Comparison of ENCODE assay signal across 19 mouse cellular contexts in the genomic region with DNA sequence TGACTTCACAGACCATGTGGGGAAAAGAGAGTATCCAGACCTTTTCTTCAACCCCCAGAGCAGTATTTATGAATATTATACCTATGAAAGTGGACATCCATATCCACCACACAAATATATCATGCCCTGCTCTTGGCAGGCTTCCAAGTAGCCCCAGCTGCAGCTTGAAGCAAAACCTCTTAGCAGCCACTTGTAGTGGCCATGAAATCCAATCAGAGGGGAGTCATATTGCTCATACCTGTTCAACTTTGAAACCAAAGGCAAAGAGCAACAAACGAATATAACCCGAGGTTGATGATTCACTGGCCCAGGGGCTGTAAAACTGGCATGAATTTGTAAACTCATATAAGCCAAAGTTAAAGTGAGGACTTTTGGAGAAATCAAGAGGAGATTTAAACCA.
A peak's percentile ranks its signal among the peaks of the same experiment; 100 is the strongest.
DNase-seq lines count a peak whose midpoint lies in the region; ATAC-seq and TF ChIP-seq lines count a peak whose summit lies in the region.
"Had no signal": no experiment of that assay in that cellular context is flagged by ENCODE, and none has a peak within 500 bp of the region (broad histone marks: within the 10 kb centered on the region; RNA-seq: fewer than 3 reads in every experiment).

No protein-coding gene starts in this region.

- peaks cover 24% of the 10 kb centered on the region for H3K4me1 ChIP-seq in kidney, embryonic 15.5 days
- H3K4me1 ChIP-seq in intestine, postnatal 0 days (replicated peaks; ENCODE audit: control insufficient read depth, insufficient read depth, low read length): no peaks in the 10 kb centered on the region
- H3K4me1 ChIP-seq: embryonic facial prominence, embryonic 12.5 days; forebrain, embryonic 15.5 days; heart, embryonic 15.5 days; hindbrain, embryonic 10.5 days; hindbrain, embryonic 15.5 days had no signal

- ATAC-seq in kidney, embryonic 15.5 days (replicated peaks; ENCODE audit: low FRiP score): no peak
- peak; percentile 83 for ATAC-seq in intestine, postnatal 0 days
- ATAC-seq: forebrain, embryonic 15.5 days had no signal

- DNase-seq in cerebellum, postnatal 10 days: peak; percentile 3 to 9
- no peak for DNase-seq in cerebellum, postnatal 4 days (ENCODE audit: low spot score in 2 of 2)
- peak; percentile 19 for DNase-seq in kidney, postnatal 10 days
- DNase-seq in 3T3-L1 (ENCODE audit: low read depth, low spot score): peak; percentile 39
- DNase-seq in urinary bladder, postnatal 10 days (ENCODE audit: low spot score): no peak
- DNase-seq: adrenal gland, adult 8-10 months; adrenal gland, postnatal 36 days; cerebellum, adult 2 months; cerebellum, postnatal 14 days; heart, adult 2 months; heart, postnatal 14 days had no signal

- 33% methylated on average over 2 of the region's 2 CpGs for WGBS in kidney, embryonic 15.5 days
- 21% methylated on average over 2 of the region's 2 CpGs for WGBS in intestine, postnatal 0 days

- no peak overlapping the region for H3K4me2 ChIP-seq in kidney, embryonic 15.5 days
- H3K4me2 ChIP-seq in intestine, postnatal 0 days (replicated peaks; ENCODE audit: low read depth): no peak overlapping the region
- H3K4me2 ChIP-seq: embryonic facial prominence, embryonic 12.5 days; forebrain, embryonic 15.5 days; heart, embryonic 11.5 days; heart, embryonic 15.5 days; hindbrain, embryonic 15.5 days had no signal

- no peak overlapping the region for H3K27ac ChIP-seq in kidney, embryonic 15.5 days
- H3K27ac ChIP-seq in intestine, postnatal 0 days (ENCODE audit: low read depth, low read length): no peak overlapping the region
- H3K27ac ChIP-seq: embryonic facial prominence, embryonic 12.5 days; forebrain, embryonic 15.5 days; heart, adult 2 months; heart, embryonic 15.5 days; hindbrain, embryonic 10.5 days; hindbrain, embryonic 15.5 days had no signal

- no peak overlapping the region for H3K4me3 ChIP-seq in kidney, embryonic 15.5 days (replicated peaks)
- no peak overlapping the region for H3K4me3 ChIP-seq in intestine, postnatal 0 days (ENCODE audit: low read depth, low read length)
- H3K4me3 ChIP-seq: embryonic facial prominence, embryonic 12.5 days; forebrain, embryonic 15.5 days; heart, adult 2 months; heart, embryonic 15.5 days; hindbrain, embryonic 10.5 days; hindbrain, embryonic 15.5 days had no signal

- H3K27me3 ChIP-seq in kidney, embryonic 15.5 days: no peaks in the 10 kb centered on the region
- H3K27me3 ChIP-seq in intestine, postnatal 0 days (replicated peaks; ENCODE audit: control insufficient read depth, insufficient read depth, low read length): no peaks in the 10 kb centered on the region
- H3K27me3 ChIP-seq: forebrain, embryonic 15.5 days; heart, embryonic 15.5 days; hindbrain, embryonic 15.5 days had no signal

- no peaks in the 10 kb centered on the region for H3K9me3 ChIP-seq in kidney, embryonic 15.5 days (replicated peaks)
- H3K9me3 ChIP-seq in intestine, postnatal 0 days (ENCODE audit: control insufficient read depth): no peaks in the 10 kb centered on the region
- H3K9me3 ChIP-seq: embryonic facial prominence, embryonic 12.5 days; forebrain, embryonic 15.5 days; heart, embryonic 15.5 days; hindbrain, embryonic 10.5 days; hindbrain, embryonic 15.5 days had no signal

- no peak overlapping the region for H3K9ac ChIP-seq in kidney, embryonic 15.5 days
- no peak overlapping the region for H3K9ac ChIP-seq in intestine, postnatal 0 days (ENCODE audit: low read depth, low read length)
- H3K9ac ChIP-seq: embryonic facial prominence, embryonic 12.5 days; forebrain, embryonic 15.5 days; heart, embryonic 15.5 days; hindbrain, embryonic 15.5 days had no signal

- no peak for TF ChIP-seq CTCF in intestine, postnatal 0 days (IDR thresholded peaks at IDR 0.05; ENCODE audit: low read depth)

- no peaks in the 10 kb centered on the region for H3K36me3 ChIP-seq in kidney, embryonic 15.5 days
- H3K36me3 ChIP-seq in intestine, postnatal 0 days (ENCODE audit: control insufficient read depth, insufficient read depth): no peaks in the 10 kb centered on the region
- H3K36me3 ChIP-seq: embryonic facial prominence, embryonic 12.5 days; forebrain, embryonic 15.5 days; heart, embryonic 15.5 days; hindbrain, embryonic 10.5 days; hindbrain, embryonic 15.5 days had no signal

Comparison
In these comparisons a context has a peak if more than half of its experiments do, and no peak if none do; other contexts are left out.
1. DNase-seq: peak in cerebellum, postnatal 10 days (2 of 2), kidney, postnatal 10 days (single experiment) and 3T3-L1 (single experiment); none in cerebellum, postnatal 4 days (0 of 2) and urinary bladder, postnatal 10 days (single experiment).